Mouse (Mus musculus) heart, adult 2 months (tissue): ENCODE data around the gene Ppp1r14a. TPM values are rescaled to one million over a fixed set of nuclear protein-coding genes. Genes with fewer than 3 reads are reported as not detected.

Source experiments
- DNase-seq, 2 experiments: peaks; one replicate each; pipeline ENCODE4 v3.0.0; 2021
- H3K27ac ChIP-seq: fragments of 200-600 bp; 2 replicates; pipeline ENCODE4 v1.8.1; 2022
- H3K27me3 ChIP-seq: fragments of 200-500 bp; 2 replicates; pipeline ENCODE4 v1.6.1; 2012; ENCODE audit warnings: mild to moderate bottlenecking, low read length, inconsistent platforms, mixed read lengths; ENCODE audit not compliant: control insufficient read depth, insufficient read depth
- H3K36me3 ChIP-seq: fragments of 200-500 bp; 2 replicates; pipeline ENCODE4 v1.6.1; 2012; ENCODE audit warnings: low read length, inconsistent platforms; ENCODE audit not compliant: control insufficient read depth, insufficient read depth
- H3K4me1 ChIP-seq: fragments of 200-500 bp; 2 replicates; pipeline ENCODE4 v1.6.1; 2011; ENCODE audit warnings: low read length; ENCODE audit not compliant: control insufficient read depth, insufficient read depth
- H3K4me3 ChIP-seq: fragments of 200-600 bp; 2 replicates; pipeline ENCODE4 v1.8.1; 2022
- H3K79me2 ChIP-seq: fragments of 200-500 bp; replicated peaks from 2 replicates; pipeline ENCODE4 v1.6.1; 2012; ENCODE audit warnings: mild to moderate bottlenecking, inconsistent platforms, low read length, moderate library complexity, mixed read lengths; ENCODE audit not compliant: control insufficient read depth, insufficient read depth
- H3K9ac ChIP-seq: fragments of 200-500 bp; 2 replicates; pipeline ENCODE4 v1.6.1; 2012; ENCODE audit warnings: low read depth, mild to moderate bottlenecking, control low read depth, inconsistent platforms, low read length, mixed read lengths
- CTCF ChIP-seq: fragments of 200-600 bp; IDR thresholded peaks from 2 replicates; pipeline ENCODE4 v1.8.1; 2022; ENCODE audit warnings: antibody characterized with exemption, mild to moderate bottlenecking, moderate library complexity
- EP300 ChIP-seq: fragments of 200-500 bp; IDR thresholded peaks from 2 replicates; pipeline ENCODE4 v1.6.1; 2011; ENCODE audit warnings: low read depth, low read length, control low read depth; ENCODE audit not compliant: insufficient read depth
- POLR2A ChIP-seq: fragments of 200-500 bp; IDR thresholded peaks from 2 replicates; pipeline ENCODE4 v1.6.1; 2011; ENCODE audit warnings: mild to moderate bottlenecking, low read depth, low read length, control low read depth; ENCODE audit not compliant: insufficient read depth
- WGBS: fragments of 180-500 bp; shearing (Covaris S2); methylation state at CpG from one replicate; pipeline ENCODE4 v1.1.7; 2018; 5-methylcytosine and 5-hydroxymethylcytosine counted together
- intact Hi-C: fragments of 180-260 bp; cut with DNase I; formaldehyde crosslinking; loops from one replicate; pipeline ENCODE4 v1.15.1; 2025
- polyA plus RNA-seq: library from polyadenylated mRNA; depleted of rRNA; stranded (reverse); fragments of >200 nt; gene quantifications from 2 replicates; pipeline ENCODE4 v1.2.3, GENCODE M21; 2012
- total RNA-seq, 2 experiments: library from RNA; stranded (reverse); gene quantifications; 2 replicates each; pipeline ENCODE4 v1.2.3; 2021

Ppp1r14a gene
- total and polyA plus RNA-seq, 3 experiments: 8.7 to 18.4 (median 10.3) TPM

GRCm38 (mm10) chr7:29281201-29282073, 7.7 kb upstream of the Ppp1r14a start, which contains the start of gene Spint2:
Gene Spint2, minus strand, starts transcription at chr7:29281912.
- no peaks in the 10 kb centered on the region for H3K27me3 ChIP-seq

GRCm38 (mm10) chr7:29282074-29282554, 7.0 kb upstream of the Ppp1r14a start:
- WGBS: 17% methylated on average over 21 of the region's 21 CpGs
- H3K27ac ChIP-seq: peak overlapping the region; percentile 70; the same call in 1 of the 2 replicates
- H3K4me1 ChIP-seq: peaks cover 4% of the 10 kb centered on the region
- H3K79me2 ChIP-seq: no peaks in the 10 kb centered on the region
- intact Hi-C loops: loop anchor here (5.0 kb wide), 1 partner anchor 35 kb away; the partner anchor contains the start of gene 2200002D01Rik
- no peak for DNase-seq
- no peaks in the 10 kb centered on the region for H3K27me3 ChIP-seq
- TF ChIP-seq POLR2A (no peak), EP300 (no peak), CTCF (no peak)
- peak overlapping the region; percentile 77 for H3K4me3 ChIP-seq
- peak overlapping the region; percentile 85 for H3K9ac ChIP-seq
- no peaks in the 10 kb centered on the region for H3K36me3 ChIP-seq

More at GRCm38 (mm10) chr7:29281201-29282073, 7.7 kb upstream of the Ppp1r14a start, which contains the start of gene Spint2:
- no peak for TF ChIP-seq EP300
- TF ChIP-seq CTCF: peak; percentile 53
- H3K27ac ChIP-seq: peak within 1 kb of the TSS; percentile 70
- 1% methylated on average over 80 of the region's 80 CpGs for WGBS
- H3K36me3 ChIP-seq: no peaks in the 10 kb centered on the region
- H3K4me1 ChIP-seq: peaks cover 7% of the 10 kb centered on the region
- no peaks in the 10 kb centered on the region for H3K79me2 ChIP-seq
- intact Hi-C loops: loop anchor here (5.0 kb wide), 1 partner anchor 34 kb away; the partner anchor contains the start of gene 2200002D01Rik
- peak within 1 kb of the TSS; percentile 77 for H3K4me3 ChIP-seq
- DNase-seq: peak; percentile 68 to 70
- H3K9ac ChIP-seq: peak within 1 kb of the TSS; percentile 85

GRCm38 (mm10) chr7:29283876-29284275, 5.2 kb upstream of the Ppp1r14a start:
- no peaks in the 10 kb centered on the region for H3K79me2 ChIP-seq
- DNase-seq: no peak
- intact Hi-C loops: loop anchor here (5.0 kb wide), 1 partner anchor 37 kb away; the partner anchor contains the start of gene 2200002D01Rik
- 73% methylated on average over 4 of the region's 4 CpGs for WGBS
- peaks cover 4% of the 10 kb centered on the region for H3K4me1 ChIP-seq
- no peak overlapping the region for H3K9ac ChIP-seq
- TF ChIP-seq CTCF (no peak), EP300 (no peak), POLR2A (no peak)
- no peaks in the 10 kb centered on the region for H3K27me3 ChIP-seq
- H3K27ac ChIP-seq: no peak overlapping the region
- no peak overlapping the region for H3K4me3 ChIP-seq
- H3K36me3 ChIP-seq: no peaks in the 10 kb centered on the region

- Histone ChIP-seq H3K27me3 (no peaks in the 10 kb centered on the region), H3K36me3 (no peaks in the 10 kb centered on the region), H3K27ac (no peak overlapping the region), H3K4me3 (no peak overlapping the region), H3K4me1 (peaks cover 4% of the 10 kb centered on the region), H3K79me2 (no peaks in the 10 kb centered on the region), H3K9ac (no peak overlapping the region)
- intact Hi-C loops: loop anchor here (5.0 kb wide), 1 partner anchor 37 kb away; the partner anchor contains the start of gene 2200002D01Rik
- no peak for DNase-seq
- TF ChIP-seq CTCF (no peak), EP300 (no peak), POLR2A (no peak)
- 89% methylated on average over 6 of the region's 6 CpGs for WGBS
These were observed 4.6 kb upstream of the Ppp1r14a start for GRCm38 (mm10) chr7:29284523-29284922.

GRCm38 (mm10) chr7:29287481-29287880, 1.6 kb upstream of the Ppp1r14a start:
- DNase-seq: no peak
- Histone ChIP-seq H3K27ac (no peak overlapping the region), H3K79me2 (no peaks in the 10 kb centered on the region), H3K4me3 (no peak overlapping the region), H3K27me3 (no peaks in the 10 kb centered on the region), H3K9ac (no peak overlapping the region), H3K36me3 (no peaks in the 10 kb centered on the region), H3K4me1 (no peaks in the 10 kb centered on the region)
- WGBS: 86% methylated on average over 7 of the region's 7 CpGs
- intact Hi-C loops: no loop called here
- no peak for TF ChIP-seq CTCF
- no peak for TF ChIP-seq POLR2A

- no peak overlapping the region for H3K27ac ChIP-seq
- H3K4me1 ChIP-seq: peaks cover 2% of the 10 kb centered on the region; the same call in 1 of the 2 replicates
- no peaks in the 10 kb centered on the region for H3K36me3 ChIP-seq
- H3K4me3 ChIP-seq: no peak overlapping the region
- H3K79me2 ChIP-seq: no peaks in the 10 kb centered on the region
- intact Hi-C loops: no loop called here
- WGBS: 96% methylated on average over 2 of the region's 2 CpGs
- no peak for DNase-seq
- no peaks in the 10 kb centered on the region for H3K27me3 ChIP-seq
- TF ChIP-seq POLR2A (no peak), CTCF (no peak), EP300 (no peak)
- H3K9ac ChIP-seq: no peak overlapping the region
These were observed 1.0 kb upstream of the Ppp1r14a start for GRCm38 (mm10) chr7:29288079-29288478.
